Mouse (Mus musculus) embryonic fibroblast, embryonic 13.5 days (primary cell): ENCODE results near the gene Ttc36.

ENCODE experiments used
- CTCF ChIP-seq: IDR thresholded peaks from 2 replicates; pipeline ENCODE4 v1.5.1; 2011; ENCODE audit warnings: mild to moderate bottlenecking, control low read depth, low read length, moderate library complexity, borderline replicate concordance; ENCODE audit not compliant: insufficient read depth
- POLR2A ChIP-seq: IDR thresholded peaks from 2 replicates; pipeline ENCODE4 v1.6.1; 2011; ENCODE audit warnings: low read depth, mild to moderate bottlenecking, control low read depth, low read length, moderate library complexity

- no peak for TF ChIP-seq POLR2A
- TF ChIP-seq CTCF = no peak
These were observed 4.6 kb downstream of the Ttc36 start for GRCm38 (mm10) chr9:44798298-44798697.
